Mouse (Mus musculus) spleen, postnatal 10 days (tissue): ENCODE data around the gene Abhd17a.

ENCODE experiments used
- DNase-seq, 2 experiments: peaks; one replicate each; pipeline ENCODE4 v3.0.0; 2021 to 2022; ENCODE audit warnings: low spot score in 2 of 2

Gene Abhd17a

GRCm38 (mm10) chr10:80589879-80590854, at the start of gene Abhd17a:
Gene Abhd17a, minus strand, starts transcription at chr10:80590341.
- peak; percentile 91 to 98 for DNase-seq

GRCm38 (mm10) chr10:80635345-80635744, 45.2 kb upstream of the Abhd17a start:
- no peak for DNase-seq

- DNase-seq, result no peak
Measured at GRCm38 (mm10) chr10:80628925-80629324, 38.8 kb upstream of the Abhd17a start.

GRCm38 (mm10) chr10:80627685-80628084, 37.5 kb upstream of the Abhd17a start:
- DNase-seq, result no peak

GRCm38 (mm10) chr10:80625764-80626163, 35.6 kb upstream of the Abhd17a start:
- no peak for DNase-seq

- DNase-seq, result peak; percentile 61 to 79
Measured at GRCm38 (mm10) chr10:80623457-80624191, 33.5 kb upstream of the Abhd17a start.

GRCm38 (mm10) chr10:80622661-80623456, 32.7 kb upstream of the Abhd17a start, which contains the start of gene Csnk1g2:
Gene Csnk1g2, plus strand, starts transcription at chr10:80622838.
- DNase-seq, result peak in 1 of 2 experiments; percentile 84

GRCm38 (mm10) chr10:80621940-80622660, 32.0 kb upstream of the Abhd17a start:
- DNase-seq, result peak; percentile 98 to 100

- no peak for DNase-seq
Measured at GRCm38 (mm10) chr10:80621690-80621939, 31.5 kb upstream of the Abhd17a start.

- DNase-seq, result no peak
Measured at GRCm38 (mm10) chr10:80620796-80621689, 30.9 kb upstream of the Abhd17a start.

GRCm38 (mm10) chr10:80620365-80620764, 30.2 kb upstream of the Abhd17a start:
- DNase-seq, result no peak

- DNase-seq, result no peak
Measured at GRCm38 (mm10) chr10:80619465-80620244, 29.5 kb upstream of the Abhd17a start.

- peak in 1 of 2 experiments; percentile 58 for DNase-seq
Measured at GRCm38 (mm10) chr10:80618181-80618580, 28.0 kb upstream of the Abhd17a start.

- no peak for DNase-seq
Measured at GRCm38 (mm10) chr10:80614351-80614750, 24.2 kb upstream of the Abhd17a start.

- DNase-seq, result no peak
Measured at GRCm38 (mm10) chr10:80613821-80614220, 23.7 kb upstream of the Abhd17a start.

GRCm38 (mm10) chr10:80611905-80612304, 21.8 kb upstream of the Abhd17a start:
- no peak for DNase-seq

GRCm38 (mm10) chr10:80611024-80611423, 20.9 kb upstream of the Abhd17a start:
- DNase-seq, result peak; percentile 62 to 78

- DNase-seq, result no peak
Measured at GRCm38 (mm10) chr10:80610116-80610785, 20.1 kb upstream of the Abhd17a start.
